Mouse (Mus musculus): ENCODE data around the gene Ddah2.

- no peak for TF ChIP-seq CTCF (IDR thresholded peaks at IDR 0.05; ENCODE audit: low read depth)
- no peak for TF ChIP-seq EP300 (IDR thresholded peaks at IDR 0.05; ENCODE audit: low read depth)
Observed at GRCm38 (mm10) chr17:35076507-35077176, 17.8 kb downstream of the Ddah2 start, which contains the start of gene Ly6g6e.

Data from heart, postnatal 0 days (tissue).